Mouse (Mus musculus) neural tube, embryonic 14.5 days (tissue): ENCODE data around the gene Atrnl1. TPM values are rescaled to one million over a fixed set of nuclear protein-coding genes. Genes with fewer than 3 reads are reported as not detected.

ENCODE experiments used
- ATAC-seq: fragments of 200-750 bp; cut with Nextera tagmentation; 2 replicates; pipeline ENCODE4 v1.8.0; 2017; ENCODE audit warnings: low read depth, mild to moderate bottlenecking, moderate TSS enrichment, moderate library complexity
- H3K27ac ChIP-seq: fragments of 300-500 bp; sonication (generic); 2 replicates; pipeline ENCODE4 v1.5.1; 2014; ENCODE audit warnings: low read depth, mild to moderate bottlenecking, control low read depth, low read length, moderate library complexity, mixed read lengths
- H3K27me3 ChIP-seq: fragments of 300-500 bp; sonication (generic); 2 replicates; pipeline ENCODE4 v1.6.1; 2014; ENCODE audit warnings: low read length; ENCODE audit not compliant: control insufficient read depth, insufficient read depth
- H3K36me3 ChIP-seq: fragments of 300-500 bp; sonication (generic); 2 replicates; pipeline ENCODE4 v1.6.1; 2014; ENCODE audit warnings: low read length, mixed read lengths; ENCODE audit not compliant: control insufficient read depth, insufficient read depth
- H3K4me1 ChIP-seq: fragments of 300-500 bp; sonication (generic); 2 replicates; pipeline ENCODE4 v1.6.1; 2014; ENCODE audit warnings: low read length; ENCODE audit not compliant: control insufficient read depth, insufficient read depth
- H3K4me2 ChIP-seq: fragments of 300-500 bp; sonication (generic); 2 replicates; pipeline ENCODE4 v1.6.1; 2014; ENCODE audit warnings: mild to moderate bottlenecking, low read depth, low read length, control low read depth
- H3K4me3 ChIP-seq: fragments of 300-500 bp; sonication (generic); 2 replicates; pipeline ENCODE4 v1.5.1; 2014; ENCODE audit warnings: low read depth, low read length, control low read depth, mixed read lengths
- H3K9ac ChIP-seq: fragments of 300-500 bp; sonication (generic); replicated peaks from 2 replicates; pipeline ENCODE4 v1.6.1; 2014; ENCODE audit warnings: low read depth, mild to moderate bottlenecking, control low read depth, low read length, mixed read lengths
- H3K9me3 ChIP-seq: fragments of 300-500 bp; sonication (generic); 2 replicates; pipeline ENCODE4 v1.6.1; 2016; ENCODE audit warnings: low read length; ENCODE audit not compliant: control insufficient read depth
- WGBS: fragments of 180-500 bp; shearing (Covaris S2); extraction: QIAGEN DNeasy Blood & Tissue Kit; methylation state at CpG from one replicate; pipeline ENCODE4 v1.1.7; 2014; 5-methylcytosine and 5-hydroxymethylcytosine counted together
- polyA plus RNA-seq: library from polyadenylated mRNA; unstranded; fragments of >200 nt; fragmentation: Nextera tagmentation; extraction: Ambion mirVana; gene quantifications from 2 replicates; pipeline ENCODE4 v1.2.1, GENCODE M21; 2014

Gene Atrnl1
- polyA plus RNA-seq, 1 experiment from 2014 or later: 8.6 TPM

DNA sequence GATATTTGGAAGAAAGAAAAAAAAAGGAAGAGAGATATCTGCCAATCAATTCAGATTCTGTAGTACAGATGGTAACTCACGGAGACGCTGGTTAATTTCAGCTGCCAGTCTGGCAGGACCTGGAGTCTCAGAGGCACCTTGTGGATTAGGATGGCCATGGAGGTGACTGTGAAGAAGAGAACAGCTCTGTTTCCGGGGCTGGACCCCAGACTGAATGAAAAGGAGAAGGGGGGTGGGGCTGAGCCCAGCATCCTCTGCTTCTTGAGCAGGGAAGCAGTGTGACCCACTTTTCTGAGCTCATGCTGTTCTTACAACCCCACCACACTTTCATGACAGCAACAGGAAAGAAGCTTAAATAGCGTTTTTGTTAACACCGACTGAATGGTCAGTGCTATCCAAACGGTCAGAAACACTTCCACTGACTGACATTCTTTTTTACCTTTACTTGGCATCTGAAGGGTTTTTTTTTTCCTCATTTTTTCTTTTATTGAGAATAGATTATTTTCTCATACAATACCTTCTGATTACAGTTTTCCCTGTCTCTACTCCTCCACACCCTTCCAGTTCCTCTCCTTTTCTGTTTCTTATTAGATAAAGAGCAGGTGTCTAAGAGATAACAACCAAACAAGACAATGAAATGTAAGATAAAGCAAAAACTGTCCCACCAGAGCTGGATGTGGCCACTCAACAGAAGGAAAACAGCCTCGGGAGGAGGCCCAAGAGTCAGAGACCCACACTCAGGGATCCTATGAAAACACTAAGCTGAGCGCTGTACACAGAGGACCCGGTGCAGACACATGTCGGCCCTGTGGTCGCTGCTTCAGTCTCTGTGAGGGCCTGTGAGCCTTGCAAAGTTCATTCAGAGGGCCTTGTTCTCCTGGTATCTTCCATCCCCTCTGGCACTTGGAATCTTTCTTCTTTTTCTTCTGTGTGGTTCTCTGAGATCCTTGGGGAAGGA is 317.0 kb downstream of the Atrnl1 start:
- Histone ChIP-seq H3K36me3 (no peaks in the 10 kb centered on the region), H3K27ac (no peak overlapping the region), H3K27me3 (no peaks in the 10 kb centered on the region), H3K4me3 (no peak overlapping the region), H3K4me1 (peaks cover 4% of the 10 kb centered on the region; the same call in 1 of the 2 replicates), H3K9me3 (no peaks in the 10 kb centered on the region), H3K9ac (no peak overlapping the region), H3K4me2 (no peak overlapping the region)
- no peak for ATAC-seq
- 47% methylated on average over 11 of the region's 11 CpGs for WGBS

DNA sequence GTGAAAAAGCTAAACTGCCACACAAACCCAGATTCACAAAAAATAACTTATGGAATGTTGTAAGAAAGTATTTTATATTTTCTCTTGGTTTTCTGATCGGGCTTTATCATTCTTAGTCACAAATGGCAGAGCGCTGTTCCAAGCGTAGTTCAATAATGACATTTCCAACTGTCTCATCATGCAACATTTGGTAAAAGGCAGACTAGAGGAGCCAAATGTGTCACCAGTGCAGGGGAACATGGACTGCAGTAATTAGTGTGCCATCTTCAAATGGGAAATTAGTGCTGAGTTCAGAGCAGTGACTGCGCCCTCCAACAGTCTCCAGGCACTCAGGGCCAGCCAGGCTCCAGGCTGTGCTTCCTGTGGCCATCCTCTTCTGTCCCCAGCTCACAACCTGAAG is 320.8 kb downstream of the Atrnl1 start:
- no peak for ATAC-seq
- Histone ChIP-seq H3K4me2 (no peak overlapping the region), H3K4me1 (peaks cover 8% of the 10 kb centered on the region; the same call in 1 of the 2 replicates), H3K9ac (no peak overlapping the region), H3K4me3 (no peak overlapping the region), H3K27me3 (no peaks in the 10 kb centered on the region), H3K36me3 (no peaks in the 10 kb centered on the region), H3K9me3 (no peaks in the 10 kb centered on the region), H3K27ac (no peak overlapping the region)
- 95% methylated on average over 4 of the region's 4 CpGs for whole genome bisulfite sequencing

DNA sequence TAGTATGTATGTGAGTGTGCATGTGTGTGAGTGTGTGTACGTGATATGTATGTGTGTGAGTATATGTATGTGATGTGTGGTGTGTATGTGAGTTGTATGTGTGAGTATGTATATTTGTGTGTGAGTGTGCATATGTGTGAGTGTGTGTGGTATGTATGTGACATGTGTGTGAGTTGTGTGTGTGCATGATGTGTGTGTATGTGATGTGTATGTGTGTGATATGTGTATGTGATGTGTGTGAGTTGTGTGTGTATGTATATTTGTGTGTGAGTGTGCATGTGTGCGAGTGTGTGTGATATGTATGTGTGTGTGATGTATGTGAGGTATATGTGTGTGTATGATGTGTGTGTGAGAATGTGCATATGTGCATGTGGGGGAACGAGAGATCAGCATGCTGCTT is 326.0 kb downstream of the Atrnl1 start:
- H3K4me3 ChIP-seq: no peak overlapping the region
- no peaks in the 10 kb centered on the region for H3K9me3 ChIP-seq
- H3K36me3 ChIP-seq: no peaks in the 10 kb centered on the region
- no peaks in the 10 kb centered on the region for H3K27me3 ChIP-seq
- peaks cover 4% of the 10 kb centered on the region; the same call in 1 of the 2 replicates for H3K4me1 ChIP-seq
- no peak overlapping the region for H3K9ac ChIP-seq
- no peak overlapping the region for H3K4me2 ChIP-seq
- no peak for ATAC-seq
- WGBS: 92% methylated on average over 3 of the region's 3 CpGs
- H3K27ac ChIP-seq: no peak overlapping the region

DNA sequence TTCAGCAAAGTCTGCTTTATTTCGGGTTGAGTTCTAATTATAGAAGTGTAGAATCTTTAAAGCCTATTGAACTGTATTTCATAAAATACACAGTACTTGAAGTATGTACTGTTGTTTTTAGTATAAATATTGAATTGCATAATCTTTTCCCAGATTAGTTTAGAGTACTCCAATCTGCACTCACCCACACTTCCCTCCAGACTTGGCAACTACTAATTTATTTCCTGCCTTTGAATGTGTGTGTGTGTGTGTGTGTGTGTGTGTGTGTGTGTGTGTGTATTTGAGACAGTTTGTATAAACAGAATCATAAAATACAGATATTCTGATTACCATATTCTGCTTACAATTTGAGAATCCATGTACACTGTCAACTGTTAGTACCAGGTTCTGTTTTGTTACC is 328.3 kb downstream of the Atrnl1 start:
- Histone ChIP-seq H3K4me3 (no peak overlapping the region), H3K36me3 (no peaks in the 10 kb centered on the region), H3K9me3 (no peaks in the 10 kb centered on the region), H3K27ac (no peak overlapping the region), H3K9ac (no peak overlapping the region), H3K4me1 (peaks cover 4% of the 10 kb centered on the region; the same call in 1 of the 2 replicates), H3K4me2 (no peak overlapping the region), H3K27me3 (no peaks in the 10 kb centered on the region)
- 84% methylated on average over 1 of the region's 1 CpGs for WGBS
- ATAC-seq: no peak

DNA sequence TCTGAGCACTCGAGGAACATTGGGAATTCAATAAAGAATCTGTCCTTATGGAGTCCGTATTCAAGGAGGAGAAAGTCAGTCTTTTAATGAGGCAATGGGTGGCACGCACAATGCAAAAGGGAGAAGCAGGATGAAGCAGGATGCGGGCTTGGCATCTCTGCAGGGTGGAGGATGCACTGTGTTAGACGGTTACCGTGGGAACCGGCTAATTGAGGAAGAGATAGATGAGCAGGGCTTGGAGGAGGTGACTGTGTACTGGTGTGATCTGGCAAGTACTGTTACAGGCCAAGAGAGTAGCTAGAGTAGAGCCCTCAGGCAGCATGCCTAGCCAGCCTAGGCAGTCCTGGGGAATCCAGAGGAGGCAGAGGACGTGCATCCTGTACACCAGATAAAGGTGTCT is 330.7 kb downstream of the Atrnl1 start:
- H3K27ac ChIP-seq: no peak overlapping the region
- no peaks in the 10 kb centered on the region for H3K27me3 ChIP-seq

DNA sequence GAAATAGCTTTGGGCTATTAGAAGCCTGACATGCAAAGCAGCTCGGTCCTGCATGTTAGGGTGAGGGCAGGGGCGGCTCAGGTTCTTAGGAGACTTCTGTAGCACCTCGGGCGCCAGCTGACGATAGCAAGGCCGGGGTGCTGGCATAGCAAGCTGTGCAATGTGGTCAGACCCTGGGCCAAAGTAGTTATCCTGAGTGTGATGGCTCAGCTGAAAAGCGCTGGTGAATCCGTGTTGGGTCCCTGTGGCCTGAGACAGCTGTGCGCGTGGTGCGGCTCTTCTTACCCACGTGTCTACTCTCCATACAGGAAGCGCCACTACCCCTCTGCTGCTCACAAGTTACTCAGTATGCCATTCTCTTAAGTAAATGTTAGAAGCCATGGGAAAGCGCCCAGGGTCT is 331.4 kb downstream of the Atrnl1 start:
- Histone ChIP-seq H3K27me3 (no peaks in the 10 kb centered on the region), H3K27ac (no peak overlapping the region), H3K4me2 (no peak overlapping the region), H3K9me3 (no peaks in the 10 kb centered on the region), H3K36me3 (no peaks in the 10 kb centered on the region), H3K4me1 (no peaks in the 10 kb centered on the region; the same call in 1 of the 2 replicates), H3K4me3 (no peak overlapping the region), H3K9ac (no peak overlapping the region)
- ATAC-seq: no peak
- 87% methylated on average over 14 of the region's 14 CpGs for WGBS

More for the DNA sequence above, 330.7 kb downstream of the Atrnl1 start:
- Histone ChIP-seq H3K4me2 (no peak overlapping the region), H3K4me1 (no peaks in the 10 kb centered on the region; the same call in 1 of the 2 replicates), H3K36me3 (no peaks in the 10 kb centered on the region), H3K4me3 (no peak overlapping the region), H3K9ac (no peak overlapping the region), H3K9me3 (no peaks in the 10 kb centered on the region)
- WGBS: 31% methylated on average over 8 of the region's 8 CpGs
- ATAC-seq: peak; percentile 90

DNA sequence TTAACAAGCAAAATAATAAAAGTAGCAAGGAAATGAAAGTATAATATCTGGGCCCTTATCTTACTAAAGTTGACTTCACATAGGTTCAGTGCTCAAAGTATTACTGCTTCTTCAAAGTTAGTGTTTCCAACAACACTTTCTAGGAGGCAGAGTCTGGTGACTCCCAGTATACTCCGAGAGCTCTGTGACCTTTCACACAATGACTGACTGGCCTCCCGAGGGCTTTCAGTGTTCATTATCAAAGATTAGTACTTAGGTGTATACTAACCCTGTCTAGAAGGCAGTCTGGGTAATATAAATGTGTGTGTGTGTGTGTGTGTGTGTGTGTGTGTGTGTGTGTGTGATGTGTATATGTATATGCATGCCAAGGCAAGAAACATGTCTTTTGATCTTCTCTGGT is 332.5 kb downstream of the Atrnl1 start:
- WGBS: 71% methylated on average over 2 of the region's 2 CpGs
- no peaks in the 10 kb centered on the region for H3K9me3 ChIP-seq
- H3K4me2 ChIP-seq: no peak overlapping the region
- no peak for ATAC-seq
- no peak overlapping the region for H3K4me3 ChIP-seq
- H3K9ac ChIP-seq: no peak overlapping the region
- no peak overlapping the region for H3K27ac ChIP-seq
- H3K27me3 ChIP-seq: no peaks in the 10 kb centered on the region
- H3K36me3 ChIP-seq: no peaks in the 10 kb centered on the region
- H3K4me1 ChIP-seq: no peaks in the 10 kb centered on the region; the same call in 1 of the 2 replicates

DNA sequence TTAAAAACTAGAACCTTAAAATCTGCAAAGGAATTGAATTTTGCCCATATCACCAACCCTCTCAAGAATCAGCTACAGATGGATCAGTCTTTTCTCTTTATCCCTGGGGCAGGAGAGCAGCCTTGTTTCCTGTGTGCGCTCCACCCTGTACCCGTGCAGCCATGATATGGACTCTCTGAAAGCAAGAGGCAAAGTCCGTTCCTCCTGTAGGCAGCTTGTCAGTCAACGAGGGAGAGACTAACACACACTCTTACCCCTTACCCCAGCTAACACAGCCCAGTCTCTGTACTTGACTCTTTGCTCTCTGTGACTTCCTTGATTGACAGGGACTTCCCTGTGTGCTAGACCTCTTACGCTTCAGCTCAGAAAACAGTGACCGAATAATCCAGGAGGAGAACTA is 333.8 kb downstream of the Atrnl1 start:
- Histone ChIP-seq H3K4me1 (peaks cover 2% of the 10 kb centered on the region; the same call in 1 of the 2 replicates), H3K36me3 (no peaks in the 10 kb centered on the region), H3K4me2 (no peak overlapping the region), H3K4me3 (no peak overlapping the region), H3K9me3 (no peaks in the 10 kb centered on the region), H3K9ac (no peak overlapping the region), H3K27ac (no peak overlapping the region), H3K27me3 (no peaks in the 10 kb centered on the region)
- no peak for ATAC-seq
- WGBS: 95% methylated on average over 6 of the region's 6 CpGs

DNA sequence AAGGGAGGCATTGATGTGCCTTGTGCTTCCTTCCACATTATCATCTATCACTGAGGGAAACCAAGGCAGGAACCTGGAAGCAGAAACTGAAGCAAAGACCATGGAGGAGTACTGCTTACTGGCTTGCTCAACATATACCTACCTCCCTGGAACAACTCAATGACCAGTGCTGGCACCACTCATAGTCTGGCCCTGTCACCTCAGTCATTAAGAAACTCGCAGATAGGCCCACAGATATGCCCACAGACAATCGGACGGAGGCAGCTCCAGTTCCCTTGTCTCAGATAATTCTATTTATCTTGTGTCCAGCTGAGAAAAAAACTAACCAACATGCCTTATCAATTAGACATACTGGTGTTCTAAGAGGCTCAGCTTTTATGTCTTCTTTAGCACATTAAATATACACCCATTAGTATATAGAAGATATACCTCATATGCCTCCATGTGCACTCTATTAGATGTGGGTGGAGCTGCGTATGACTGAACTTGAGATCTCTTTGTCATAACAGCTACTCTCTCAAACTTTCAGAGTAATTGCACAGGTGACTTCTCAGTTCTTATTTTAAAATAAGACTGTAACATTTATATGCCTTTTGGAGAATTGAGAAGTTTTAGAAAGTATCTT is 334.9 kb downstream of the Atrnl1 start:
- no peak overlapping the region for H3K4me2 ChIP-seq
- no peaks in the 10 kb centered on the region for H3K36me3 ChIP-seq
- peaks cover 2% of the 10 kb centered on the region; the same call in 1 of the 2 replicates for H3K4me1 ChIP-seq
- ATAC-seq: no peak
- no peaks in the 10 kb centered on the region for H3K9me3 ChIP-seq
- H3K27ac ChIP-seq: no peak overlapping the region
- H3K4me3 ChIP-seq: no peak overlapping the region
- H3K27me3 ChIP-seq: no peaks in the 10 kb centered on the region
- 93% methylated on average over 4 of the region's 4 CpGs for WGBS
- H3K9ac ChIP-seq: no peak overlapping the region
